Mouse (Mus musculus): ENCODE results near the gene Sik3.
"Not testable (repeated sequence)": the region's sequence is repeated elsewhere in the genome, so short reads cannot be mapped to it uniquely, and the experiment has no call there.

The Sik3 gene

GRCm38 (mm10) chr9:46060249-46060648, 47.6 kb downstream of the Sik3 start:
- DNase-seq: no peak

- peak; percentile 52 for DNase-seq
Observed at GRCm38 (mm10) chr9:46061696-46062425, 49.2 kb downstream of the Sik3 start.

- peak; percentile 63 for DNase-seq
Observed at GRCm38 (mm10) chr9:46064331-46064730, 51.7 kb downstream of the Sik3 start.

GRCm38 (mm10) chr9:46066711-46067110, 54.1 kb downstream of the Sik3 start:
- no peak for DNase-seq

DNA sequence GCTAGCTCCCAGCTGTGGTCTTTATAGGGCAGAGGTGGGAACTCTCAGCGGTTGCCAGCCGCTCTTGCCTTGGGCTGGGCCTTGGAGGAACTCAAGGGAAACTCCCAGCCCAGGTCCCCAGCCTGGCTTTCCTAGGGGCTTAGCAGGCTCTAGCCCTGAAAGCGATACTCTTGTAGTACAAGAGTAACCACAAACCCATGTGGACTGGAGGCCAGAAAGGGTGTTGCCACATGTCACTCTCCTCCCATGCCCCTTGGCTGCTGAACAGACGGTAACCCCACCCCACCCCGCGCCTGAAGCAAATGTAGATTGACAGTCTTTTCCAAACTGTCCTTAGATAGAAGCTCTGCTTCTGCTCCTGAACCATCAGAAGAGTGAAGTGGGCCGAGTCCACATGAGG, 55.1 kb downstream of the Sik3 start:
- no peak for DNase-seq

DNA sequence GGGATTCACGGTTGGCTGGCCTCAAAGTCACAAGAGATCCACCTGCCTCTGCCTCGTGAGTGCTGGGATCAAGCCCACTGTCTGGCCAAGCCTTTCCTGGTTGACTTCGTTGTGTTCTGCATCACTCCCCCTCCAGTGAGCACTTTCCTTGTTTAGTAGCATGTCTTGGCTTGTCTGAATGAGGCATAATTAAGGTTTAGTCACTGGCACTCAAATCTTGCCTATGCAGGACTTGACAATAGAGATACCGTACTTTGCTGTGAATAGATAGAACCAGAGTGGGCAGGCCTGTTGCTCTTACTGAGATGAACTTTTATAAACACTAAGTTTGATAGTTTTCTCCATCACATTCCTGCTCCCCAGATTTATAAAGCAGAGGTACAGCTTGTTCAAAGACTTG, 56.4 kb downstream of the Sik3 start:
- no peak for DNase-seq

- no peak for DNase-seq
Observed at GRCm38 (mm10) chr9:46072101-46072835, 59.6 kb downstream of the Sik3 start.

DNA sequence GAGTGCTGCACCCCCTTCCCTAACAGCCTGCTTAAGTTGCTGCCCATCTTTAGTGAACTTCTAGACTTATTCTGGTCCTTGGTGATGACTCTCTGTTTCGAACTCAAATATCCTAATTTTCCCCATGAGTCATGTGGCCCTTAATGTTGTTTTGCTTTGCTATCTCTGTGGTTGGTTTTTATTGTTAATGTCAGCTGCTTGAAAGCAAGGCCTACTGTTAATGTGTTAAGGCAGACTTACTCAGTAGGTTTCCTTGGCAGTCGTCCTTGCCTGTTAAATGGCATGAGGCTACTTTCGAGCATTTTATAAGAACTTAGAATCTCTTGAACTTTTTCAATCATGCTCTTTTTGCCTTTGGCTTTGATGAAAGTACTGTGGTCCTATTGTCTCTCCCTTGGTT, 60.8 kb downstream of the Sik3 start:
- no peak for DNase-seq

- DNase-seq: no peak
Observed at GRCm38 (mm10) chr9:46075578-46075977, 63.0 kb downstream of the Sik3 start.

DNA sequence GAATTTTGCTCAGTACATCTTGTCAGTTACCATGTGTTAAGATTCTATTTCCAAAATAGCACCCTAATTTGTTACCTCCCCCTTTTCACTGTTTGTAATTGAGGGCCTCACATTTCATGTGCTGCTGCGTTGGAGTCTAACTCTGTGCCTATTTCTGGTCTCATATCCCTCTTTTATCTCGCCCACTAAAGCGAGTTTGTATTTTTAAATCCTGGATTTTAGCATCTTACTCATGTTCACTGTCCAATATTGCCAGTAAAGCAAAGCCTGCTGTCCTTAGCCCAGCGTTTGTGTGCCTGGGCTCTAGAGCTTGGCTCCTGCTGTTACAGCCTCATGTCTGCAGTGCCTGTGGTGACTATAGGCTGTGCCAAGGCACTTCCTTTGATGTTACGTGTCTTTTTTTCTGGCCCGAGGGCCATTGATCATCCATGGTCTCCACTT, 69.8 kb downstream of the Sik3 start:
- peak; percentile 61 for DNase-seq

- no peak for DNase-seq
Observed at GRCm38 (mm10) chr9:46083490-46083893, 70.9 kb downstream of the Sik3 start.

DNA sequence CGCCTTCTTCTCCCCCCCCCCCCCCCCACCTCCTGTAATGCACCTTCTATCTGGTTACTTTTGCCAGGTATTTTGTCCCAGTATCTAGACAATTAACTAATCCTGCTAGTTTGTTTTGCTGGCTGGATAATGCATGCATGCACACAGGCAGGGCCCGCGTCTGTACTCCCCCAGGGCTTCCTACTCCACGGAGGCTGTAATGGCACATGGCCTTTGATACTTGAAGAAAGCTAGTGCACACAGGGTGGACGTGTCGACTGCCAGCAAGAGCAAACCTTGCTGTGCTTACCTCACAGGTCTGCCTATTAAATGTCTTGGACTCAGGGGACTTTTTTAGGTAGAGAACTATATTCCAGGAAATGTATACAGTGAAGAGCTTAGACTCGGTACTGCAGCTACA, 73.3 kb downstream of the Sik3 start:
- no peak for DNase-seq

- DNase-seq: no peak
Observed at GRCm38 (mm10) chr9:46086826-46087225, 74.2 kb downstream of the Sik3 start.

DNA sequence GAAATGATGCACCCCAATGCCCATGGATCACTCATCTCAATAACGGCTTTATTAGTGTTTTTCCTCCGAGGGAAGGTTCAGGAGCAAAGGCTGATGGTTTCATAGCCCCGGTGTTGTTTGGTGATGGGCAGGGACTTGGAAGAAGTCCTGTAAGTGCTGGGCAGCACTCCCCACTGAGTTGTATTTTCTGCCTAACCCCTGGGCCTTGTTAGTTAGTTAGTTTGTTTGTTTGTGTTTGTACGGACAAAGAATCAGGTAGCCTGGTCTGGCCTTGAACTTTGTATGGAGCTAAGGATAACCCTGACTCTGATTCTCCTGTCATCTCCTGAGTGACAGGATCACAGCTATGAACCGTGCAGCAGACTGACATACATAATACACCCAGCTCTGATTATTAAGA, 74.8 kb downstream of the Sik3 start:
- DNase-seq: no peak

DNA sequence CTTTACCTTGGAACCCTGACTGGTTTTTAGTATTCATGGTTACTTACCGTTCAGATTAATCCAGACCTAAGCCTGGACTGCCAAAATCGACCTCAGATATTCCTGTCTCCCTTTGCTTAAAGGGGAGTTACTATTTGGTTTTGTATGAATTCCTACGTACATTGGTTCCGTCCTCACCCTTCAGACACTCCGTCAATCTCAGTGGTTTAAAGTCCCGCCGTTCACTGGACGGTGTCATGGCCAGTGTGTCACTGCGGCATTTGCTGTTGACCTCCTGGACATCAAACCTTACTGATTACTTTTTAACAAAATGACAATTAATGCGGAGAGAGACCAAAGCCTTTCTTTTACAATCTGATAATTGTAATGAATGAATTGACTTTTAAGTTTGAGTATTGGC, 76.1 kb downstream of the Sik3 start:
- no peak for DNase-seq

- no peak for DNase-seq
Observed at GRCm38 (mm10) chr9:46090066-46090465, 77.4 kb downstream of the Sik3 start.

GRCm38 (mm10) chr9:46091157-46091556, 78.5 kb downstream of the Sik3 start:
- not testable (repeated sequence) for DNase-seq

GRCm38 (mm10) chr9:46092633-46093032, 80.0 kb downstream of the Sik3 start:
- no peak for DNase-seq

DNA sequence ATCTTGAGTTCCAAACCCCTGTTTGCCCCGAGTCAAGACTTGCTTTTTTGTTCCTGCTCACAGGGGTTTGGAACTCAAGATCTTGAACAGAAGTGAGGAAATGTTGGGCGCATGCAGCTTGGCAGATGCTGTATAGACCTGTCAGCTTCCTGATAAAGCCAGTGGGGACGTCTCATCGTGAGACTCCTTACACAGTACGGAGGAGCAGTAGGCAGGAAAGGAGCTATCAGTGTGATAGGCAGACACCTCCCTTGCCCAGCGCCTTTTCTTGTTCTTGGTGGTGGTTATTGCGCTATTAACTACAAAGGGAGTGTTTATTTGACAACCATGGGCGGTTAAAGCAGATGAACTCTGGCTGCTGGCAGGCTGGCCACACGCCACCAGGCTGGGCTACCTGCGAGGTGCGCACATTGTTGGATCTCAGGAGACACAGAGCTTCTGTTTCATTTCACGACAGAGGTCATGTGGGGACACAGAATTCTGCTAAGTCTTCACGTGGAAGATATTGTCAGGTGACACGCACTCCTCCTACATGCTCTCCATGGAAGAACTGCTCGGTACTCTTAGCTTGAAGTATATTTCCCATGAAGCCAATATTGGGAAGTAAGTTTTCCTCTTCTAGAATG, 85.9 kb downstream of the Sik3 start:
- peak; percentile 68 for DNase-seq

DNA sequence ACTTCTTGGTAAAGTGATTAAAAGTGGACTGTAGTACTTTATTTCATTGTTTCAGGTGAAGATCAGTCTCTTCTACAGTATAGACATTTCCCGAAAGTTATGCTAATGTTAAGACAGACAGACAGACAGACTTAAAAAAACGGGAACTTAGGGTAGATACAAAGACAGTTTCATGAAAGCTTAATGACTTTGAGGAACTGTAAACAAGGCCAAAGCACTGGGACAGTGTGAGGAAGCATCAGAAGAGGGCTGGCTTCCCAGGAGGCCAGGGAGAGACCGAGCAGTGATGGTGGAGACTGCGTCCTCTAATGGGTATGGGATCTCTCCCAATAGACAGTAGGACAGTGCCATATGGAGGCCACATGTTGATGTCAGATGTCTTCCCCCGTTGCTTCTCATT, 86.5 kb downstream of the Sik3 start:
- DNase-seq: peak; percentile 54

DNA sequence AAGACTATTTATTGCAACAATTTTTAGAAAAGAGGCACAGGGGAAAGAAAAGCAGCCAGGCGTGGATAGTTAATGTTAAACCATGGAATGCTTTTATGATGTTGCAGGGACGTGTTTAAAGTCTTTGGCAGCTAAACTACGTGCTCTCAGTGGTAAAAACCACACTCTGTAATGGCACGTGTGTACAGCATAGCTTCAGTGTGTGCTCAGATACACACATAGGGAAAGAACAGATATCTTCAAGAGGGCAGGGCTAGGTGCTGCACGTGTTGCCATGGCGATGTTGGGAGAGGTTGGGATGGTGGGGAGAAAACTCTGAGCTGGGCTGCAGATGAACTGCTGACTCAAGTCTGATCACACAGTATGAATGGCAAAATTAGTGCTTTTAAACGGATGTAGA, 90.5 kb downstream of the Sik3 start:
- no peak for DNase-seq

DNA sequence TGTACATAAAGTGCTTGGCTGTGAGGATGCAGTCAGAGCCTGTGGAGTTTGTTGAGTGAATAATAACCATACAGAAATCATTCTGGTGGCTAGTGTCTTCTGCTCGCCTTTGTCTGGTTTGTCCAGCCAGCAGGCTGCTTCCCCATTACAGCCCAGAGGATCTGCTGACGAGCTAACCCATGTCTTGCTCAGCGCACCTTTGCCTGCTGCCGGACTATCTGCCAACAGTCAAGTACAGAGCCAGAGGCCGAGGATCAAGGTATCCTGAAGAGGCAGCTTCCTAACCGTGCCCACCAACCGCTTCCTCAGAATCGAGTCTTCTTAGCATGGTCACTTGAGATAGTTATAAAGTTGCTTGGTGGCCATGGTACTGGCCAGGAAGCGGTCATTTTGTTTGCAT, 93.5 kb downstream of the Sik3 start:
- DNase-seq: no peak

- DNase-seq: no peak
Observed at GRCm38 (mm10) chr9:46110648-46111047, 98.0 kb downstream of the Sik3 start.

- no peak for DNase-seq
Observed at GRCm38 (mm10) chr9:46111334-46111733, 98.7 kb downstream of the Sik3 start.
